Mouse (Mus musculus): Measurements from ENCODE around the gene Mipep.

The Mipep gene

GRCm38 (mm10) chr14:60784427-60785315 lies at the start of gene Mipep:
Gene Mipep, plus strand, starts transcription at chr14:60784573.
- DNase-seq (ENCODE audit: low read depth, low spot score) = peak; percentile 90

- no peak for DNase-seq (ENCODE audit: low read depth, low spot score)
These were observed 49.2 kb upstream of the Mipep start for GRCm38 (mm10) chr14:60735206-60735605.

GRCm38 (mm10) chr14:60735848-60736547 lies 48.4 kb upstream of the Mipep start:
- no peak for DNase-seq (ENCODE audit: low read depth, low spot score)

GRCm38 (mm10) chr14:60736591-60737192 lies 47.7 kb upstream of the Mipep start:
- DNase-seq (ENCODE audit: low read depth, low spot score) = no peak

GRCm38 (mm10) chr14:60737202-60737611 lies 47.2 kb upstream of the Mipep start:
- DNase-seq (ENCODE audit: low read depth, low spot score) = no peak

- DNase-seq (ENCODE audit: low read depth, low spot score) = no peak
These were observed 45.9 kb upstream of the Mipep start for GRCm38 (mm10) chr14:60738434-60738938.

GRCm38 (mm10) chr14:60739155-60739554 lies 45.2 kb upstream of the Mipep start:
- no peak for DNase-seq (ENCODE audit: low read depth, low spot score)

GRCm38 (mm10) chr14:60739616-60740015 lies 44.8 kb upstream of the Mipep start:
- DNase-seq (ENCODE audit: low read depth, low spot score) = no peak

- DNase-seq (ENCODE audit: low read depth, low spot score) = no peak
These were observed 43.9 kb upstream of the Mipep start for GRCm38 (mm10) chr14:60740507-60740906.

GRCm38 (mm10) chr14:60741033-60741432 lies 43.3 kb upstream of the Mipep start:
- no peak for DNase-seq (ENCODE audit: low read depth, low spot score)

GRCm38 (mm10) chr14:60741490-60741981 lies 42.8 kb upstream of the Mipep start:
- DNase-seq (ENCODE audit: low read depth, low spot score) = no peak

GRCm38 (mm10) chr14:60743681-60744080 lies 40.7 kb upstream of the Mipep start:
- no peak for DNase-seq (ENCODE audit: low read depth, low spot score)

GRCm38 (mm10) chr14:60745201-60745600 lies 39.2 kb upstream of the Mipep start:
- no peak for DNase-seq (ENCODE audit: low read depth, low spot score)

GRCm38 (mm10) chr14:60746141-60746540 lies 38.2 kb upstream of the Mipep start:
- DNase-seq (ENCODE audit: low read depth, low spot score) = no peak

- no peak for DNase-seq (ENCODE audit: low read depth, low spot score)
These were observed 37.1 kb upstream of the Mipep start for GRCm38 (mm10) chr14:60747154-60747870.

GRCm38 (mm10) chr14:60749880-60750279 lies 34.5 kb upstream of the Mipep start:
- no peak for DNase-seq (ENCODE audit: low read depth, low spot score)

GRCm38 (mm10) chr14:60751581-60751980 lies 32.8 kb upstream of the Mipep start:
- DNase-seq (ENCODE audit: low read depth, low spot score) = no peak

- no peak for DNase-seq (ENCODE audit: low read depth, low spot score)
These were observed 31.2 kb upstream of the Mipep start for GRCm38 (mm10) chr14:60752892-60753800.

GRCm38 (mm10) chr14:60753801-60754126 lies 30.6 kb upstream of the Mipep start:
- DNase-seq (ENCODE audit: low read depth, low spot score) = no peak

GRCm38 (mm10) chr14:60754656-60755055 lies 29.7 kb upstream of the Mipep start:
- DNase-seq (ENCODE audit: low read depth, low spot score) = no peak
